Mouse (Mus musculus) CH12.LX (cell line): Measurements from ENCODE around the gene Pakap.

Experiments
- CHD2 ChIP-seq: IDR thresholded peaks from 2 replicates; pipeline ENCODE4 v1.6.1; 2011; ENCODE audit warnings: low read length, improper control_type of control experiment
- CTCF ChIP-seq, 2 experiments: IDR thresholded peaks in 1 of 2; conservative IDR thresholded peaks in 1 of 2; 2 replicates each; pipeline ENCODE4 v1.5.1; 2011 to 2012; ENCODE audit warnings: low read depth in 2 of 2, low read length in 2 of 2, improper control_type of control experiment in 1 of 2, inconsistent platforms in 1 of 2, mild to moderate bottlenecking in 1 of 2, moderate library complexity in 1 of 2
- MAFK ChIP-seq: IDR thresholded peaks from 2 replicates; pipeline ENCODE4 v1.6.1; 2011; ENCODE audit warnings: low read length, improper control_type of control experiment; ENCODE audit not compliant: insufficient replicate concordance
- MEF2A ChIP-seq: IDR thresholded peaks from 2 replicates; pipeline ENCODE4 v1.6.1; 2014; ENCODE audit warnings: low read depth, mild to moderate bottlenecking, inconsistent platforms, low read length, improper control_type of control experiment, borderline replicate concordance
- RCOR1 ChIP-seq: conservative IDR thresholded peaks from 2 replicates; pipeline ENCODE4 v1.6.1; 2012; ENCODE audit warnings: low read depth, mild to moderate bottlenecking, inconsistent platforms, low read length, improper control_type of control experiment
- USF2 ChIP-seq: conservative IDR thresholded peaks from 2 replicates; pipeline ENCODE4 v1.6.1; 2011; ENCODE audit warnings: low read depth, low read length, improper control_type of control experiment
- ZMIZ1 ChIP-seq: IDR thresholded peaks from 2 replicates; pipeline ENCODE4 v1.6.1; 2012; ENCODE audit warnings: low read depth, mild to moderate bottlenecking, inconsistent platforms, low read length, improper control_type of control experiment
- ZNF384 ChIP-seq: IDR thresholded peaks from 2 replicates; pipeline ENCODE4 v1.6.1; 2012; ENCODE audit warnings: low read depth, low read length, improper control_type of control experiment, inconsistent platforms

GRCm38 (mm10) chr4:57716735-57717134 lies 148.8 kb downstream of the Pakap start:
- no peak for TF ChIP-seq USF2
- no peak for TF ChIP-seq MEF2A
- TF ChIP-seq CHD2: no peak
- TF ChIP-seq CTCF (conservative IDR thresholded peaks at IDR 0.05 in 1 of 2, IDR thresholded peaks at IDR 0.05 in 1 of 2; ENCODE audit: low read depth in 2 of 2, low read length in 2 of 2): no peak
- no peak for TF ChIP-seq ZMIZ1
- no peak for TF ChIP-seq RCOR1
- TF ChIP-seq ZNF384: no peak
- TF ChIP-seq MAFK: no peak
